Mouse (Mus musculus): ENCODE results near the gene Mocs2.

The Mocs2 gene

DNA sequence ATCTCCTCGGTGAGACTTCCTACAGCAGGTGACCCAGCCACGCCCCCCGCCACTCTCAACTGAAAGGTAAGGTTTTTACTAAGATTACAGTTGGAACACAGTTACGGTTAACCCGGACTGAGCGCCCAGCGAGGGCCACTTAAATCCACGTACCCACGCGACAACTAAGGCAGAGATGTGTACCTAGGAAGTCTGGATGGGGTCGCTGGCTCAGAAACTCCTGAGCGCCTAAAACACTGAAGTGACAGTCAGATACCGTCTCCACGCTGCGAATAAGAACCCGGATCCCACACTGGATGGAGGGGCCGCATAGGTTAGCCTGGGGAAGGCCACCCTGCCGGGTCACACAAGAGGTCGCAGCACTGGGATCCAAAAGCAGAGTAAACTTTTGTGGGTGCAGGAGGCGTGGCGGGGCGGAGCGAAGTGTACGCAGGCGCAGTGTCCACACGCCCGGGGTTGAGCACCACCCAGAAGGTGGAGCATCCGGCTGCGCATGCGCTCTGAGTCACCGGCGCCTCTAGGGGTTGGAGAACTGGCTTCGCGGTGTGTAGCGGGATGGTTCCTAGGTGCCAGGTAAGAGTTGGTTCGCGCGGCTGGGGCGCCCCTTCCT, at the start of gene Mocs2:
Gene Mocs2 (plus strand): TSS at position 486 of the 610 bp plus-strand sequence.
- ChIA-PET POLR2A (no interaction called here), CTCF (no interaction called here)

GRCm38 (mm10) chr13:114791511-114791910, 26.5 kb upstream of the Mocs2 start:
- CTCF ChIA-PET, result interaction anchor here in 2 of 4 experiments (0.6 kb wide), 2 partner anchors 230 to 912 kb away, joined by 3 to 5 read pairs; no protein-coding TSS in a partner anchor

DNA sequence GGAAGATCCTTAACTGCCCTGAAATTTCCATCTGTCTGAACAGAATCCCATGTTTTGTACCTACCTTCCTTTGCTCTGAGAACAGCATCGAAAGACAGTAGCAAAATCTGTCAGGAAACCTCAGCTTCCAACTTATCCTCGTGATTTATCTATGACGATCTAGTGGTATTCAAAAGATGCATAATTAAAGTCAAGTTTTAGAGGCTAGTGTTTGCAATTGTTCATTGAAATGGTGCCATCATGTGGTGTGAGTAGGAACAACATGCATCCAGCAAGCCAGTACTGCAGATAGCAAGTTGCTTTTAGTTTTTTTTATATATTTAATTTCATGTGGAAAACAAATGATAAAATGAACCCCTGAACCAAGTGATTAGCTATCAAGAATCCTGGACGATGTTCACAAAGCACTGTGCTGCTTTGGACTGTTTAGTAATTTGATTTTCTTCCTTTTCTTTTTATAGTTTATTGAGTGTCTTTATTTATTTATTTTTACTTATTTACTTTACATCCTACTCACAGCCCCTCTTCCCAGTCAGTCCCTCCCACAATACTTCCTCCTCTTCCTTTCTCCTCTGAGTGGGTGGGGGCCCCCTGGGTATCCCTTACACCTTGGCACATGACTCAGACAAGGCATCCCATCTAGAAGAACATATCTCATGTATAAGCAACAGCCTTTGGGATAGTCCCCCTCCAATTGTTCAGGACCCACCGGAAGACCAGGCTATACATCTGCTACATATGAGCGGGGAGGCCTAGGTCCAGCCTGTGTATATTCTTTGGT, 24.6 kb upstream of the Mocs2 start:
- ChIA-PET POLR2A (no interaction called here), CTCF (no interaction called here)

More at GRCm38 (mm10) chr13:114791511-114791910, 26.5 kb upstream of the Mocs2 start:
- POLR2A ChIA-PET, result interaction anchor here in 1 of 4 experiments (0.5 kb wide), 1 partner anchor 313 kb away, joined by 3 read pairs; no protein-coding TSS in a partner anchor

GRCm38 (mm10) chr13:114801857-114802256, 16.2 kb upstream of the Mocs2 start:
- ChIA-PET POLR2A (no interaction called here), CTCF (interaction anchor here in 1 of 4 experiments (0.6 kb wide), 1 partner anchor 179 kb away, joined by 3 read pairs; no protein-coding TSS in a partner anchor)

DNA sequence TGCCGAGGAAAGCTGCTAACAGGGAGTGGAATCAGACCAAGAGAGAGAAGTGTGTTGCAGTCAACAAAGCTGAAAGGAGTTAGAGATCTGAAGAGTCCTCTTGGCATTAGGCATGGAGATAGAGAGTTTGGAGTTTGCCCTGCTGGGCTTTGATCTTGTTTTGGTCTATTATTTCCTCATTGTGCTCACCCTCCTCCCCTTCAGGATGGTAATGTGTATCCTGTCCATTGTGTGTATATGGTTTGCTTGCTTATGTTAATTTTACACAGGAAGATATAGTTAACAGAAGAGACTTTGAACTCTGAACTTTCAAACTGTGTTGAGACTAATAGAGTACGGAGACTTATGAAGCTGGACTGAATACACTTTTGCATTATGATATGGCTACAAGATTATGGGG, 15.1 kb upstream of the Mocs2 start:
- CTCF ChIA-PET, result interaction anchor here in 1 of 4 experiments (0.7 kb wide), 1 partner anchor 28 kb away, joined by 3 read pairs; no protein-coding TSS in a partner anchor
- POLR2A ChIA-PET, result interaction anchor here in 1 of 4 experiments (0.6 kb wide), 1 partner anchor 139 kb away, joined by 4 read pairs; no protein-coding TSS in a partner anchor

- POLR2A ChIA-PET, result interaction anchor here in 1 of 4 experiments (0.7 kb wide), 1 partner anchor 146 kb away, joined by 3 read pairs; no protein-coding TSS in a partner anchor
- CTCF ChIA-PET, result no interaction called here
Observed at GRCm38 (mm10) chr13:114809624-114810210, 8.3 kb upstream of the Mocs2 start.

GRCm38 (mm10) chr13:114818513-114818912, 477 bp downstream of the Mocs2 start:
- ChIA-PET POLR2A (no interaction called here), CTCF (no interaction called here)

GRCm38 (mm10) chr13:114822871-114823270, 4.8 kb downstream of the Mocs2 start:
- CTCF ChIA-PET, result no interaction called here

DNA sequence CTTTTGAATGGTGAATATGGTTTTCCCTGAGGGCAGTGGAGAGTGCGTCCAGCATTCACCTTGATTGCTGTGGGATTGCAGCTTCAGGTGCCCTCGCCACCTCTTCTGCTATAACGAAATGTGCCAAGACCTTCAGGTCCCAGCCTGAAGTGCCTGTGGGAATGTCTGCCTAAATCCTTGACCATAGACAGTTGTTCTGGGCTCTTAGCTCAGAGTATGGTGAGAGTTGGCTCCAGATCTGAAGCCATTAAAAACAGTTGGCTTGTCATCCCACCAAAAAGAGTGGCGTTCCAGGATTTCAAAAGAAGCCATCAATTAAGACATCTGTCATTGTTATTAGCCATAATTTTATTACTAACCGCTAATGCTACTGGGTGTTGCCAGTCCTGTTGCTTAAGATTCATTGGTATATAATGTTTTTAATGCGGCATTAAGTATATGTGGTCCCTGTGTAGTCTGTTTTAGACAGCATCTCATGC, 7.4 kb downstream of the Mocs2 start:
- ChIA-PET POLR2A (no interaction called here), CTCF (no interaction called here)

More at GRCm38 (mm10) chr13:114822871-114823270, 4.8 kb downstream of the Mocs2 start:
- POLR2A ChIA-PET, result no interaction called here

DNA sequence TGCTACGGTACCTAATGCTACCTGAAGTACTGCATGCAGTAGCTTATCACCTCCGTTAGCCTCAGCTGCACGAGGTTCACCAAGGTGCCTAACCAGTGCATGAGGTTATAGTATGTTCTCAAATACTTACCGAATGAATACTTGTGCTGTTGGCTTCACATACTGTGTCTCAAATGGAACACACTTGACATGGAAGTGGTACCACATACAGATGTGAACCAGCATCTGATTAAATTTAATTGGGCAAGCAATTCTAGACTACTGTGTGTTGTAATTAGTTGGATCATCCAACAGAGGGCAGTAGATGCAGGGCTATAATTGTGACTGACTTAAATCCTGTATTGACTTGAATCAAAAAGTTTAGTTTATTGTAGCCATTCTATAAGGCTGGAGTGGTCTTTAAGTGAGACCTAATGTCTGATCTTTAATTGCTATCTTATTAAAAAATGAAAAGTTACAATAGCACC, 13.4 kb downstream of the Mocs2 start:
- ChIA-PET POLR2A (no interaction called here), CTCF (interaction anchor here in 2 of 4 experiments (0.5 to 1.2 kb wide), 5 partner anchors 15 to 739 kb away, joined by 3 to 7 read pairs (median 4); no protein-coding TSS in a partner anchor)

- ChIA-PET POLR2A (no interaction called here), CTCF (no interaction called here)
Observed at GRCm38 (mm10) chr13:114832761-114833160, 14.7 kb downstream of the Mocs2 start.

- ChIA-PET CTCF (no interaction called here), POLR2A (no interaction called here)
Observed at GRCm38 (mm10) chr13:114833351-114833750, 15.3 kb downstream of the Mocs2 start.

DNA sequence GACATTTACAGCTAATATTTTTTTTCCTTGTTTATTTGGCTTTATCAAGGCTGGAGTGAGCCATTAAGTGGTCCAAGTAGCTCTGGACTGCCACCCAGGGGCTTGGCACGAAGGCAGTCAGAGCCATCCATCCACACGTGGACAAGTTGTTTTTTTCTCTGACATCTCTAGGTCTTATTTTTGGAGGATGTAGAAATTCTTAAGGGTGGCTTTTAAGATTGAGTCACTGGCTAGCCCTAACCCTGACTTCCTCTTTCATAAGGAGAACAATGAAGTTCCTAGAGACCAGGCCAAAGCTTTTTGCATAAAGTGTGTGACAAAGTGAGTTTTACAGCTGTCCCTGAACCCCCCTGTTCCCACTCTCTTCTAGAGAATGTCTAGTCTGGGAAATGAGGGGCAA, 16.5 kb downstream of the Mocs2 start:
- POLR2A ChIA-PET, result no interaction called here
- CTCF ChIA-PET, result interaction anchor here in 1 of 4 experiments (0.6 kb wide), 1 partner anchor 1063 kb away, joined by 3 read pairs; no protein-coding TSS in a partner anchor

DNA sequence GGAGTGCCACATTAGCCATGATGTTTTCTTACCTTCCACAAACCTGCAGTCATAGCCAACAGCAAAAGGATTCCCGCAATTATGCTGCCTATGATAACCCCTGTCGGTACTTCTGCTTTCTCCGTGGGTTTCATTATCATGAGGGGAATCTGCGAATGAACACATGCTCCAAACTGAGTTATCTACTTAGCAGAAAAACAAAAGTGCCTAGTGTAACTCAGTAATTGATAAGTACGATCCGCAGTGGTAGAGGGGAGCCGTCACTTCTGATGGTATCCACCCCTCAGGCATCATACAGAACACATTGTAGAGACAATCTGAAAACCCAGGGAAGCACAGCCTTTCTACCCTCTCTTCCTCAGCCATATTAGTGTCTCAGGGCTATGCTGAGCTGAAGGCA, 19.0 kb downstream of the Mocs2 start:
- CTCF ChIA-PET, result interaction anchor here in 1 of 4 experiments (0.7 kb wide), 1 partner anchor 14 kb away, joined by 5 read pairs; no protein-coding TSS in a partner anchor
- POLR2A ChIA-PET, result no interaction called here

GRCm38 (mm10) chr13:114838535-114838990, 20.5 kb downstream of the Mocs2 start:
- CTCF ChIA-PET, result no interaction called here
- POLR2A ChIA-PET, result interaction anchor here in 1 of 4 experiments (1.0 kb wide), 1 partner anchor 95 kb away, joined by 3 read pairs; no protein-coding TSS in a partner anchor

DNA sequence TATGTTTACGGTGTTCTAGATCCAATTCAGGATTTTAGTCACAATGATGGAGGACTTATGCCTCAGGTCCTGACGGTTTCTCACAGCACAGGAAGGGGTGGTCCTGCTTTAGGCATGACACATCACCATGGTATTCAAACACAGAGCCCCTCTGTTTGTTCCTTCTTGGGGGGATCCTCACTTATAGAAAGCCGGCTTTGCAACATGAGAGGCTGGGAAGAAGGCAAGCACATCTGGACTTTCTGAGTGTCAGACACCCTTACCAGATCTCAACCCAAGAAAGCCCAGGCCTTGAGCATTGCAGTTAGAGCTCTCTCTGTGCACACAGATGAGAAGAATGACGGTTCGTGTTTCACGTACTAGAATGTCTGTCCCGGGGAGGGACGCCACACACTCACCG, 21.1 kb downstream of the Mocs2 start:
- ChIA-PET CTCF (no interaction called here), POLR2A (interaction anchor here in 1 of 4 experiments (1.0 kb wide), 1 partner anchor 94 kb away, joined by 3 read pairs; no protein-coding TSS in a partner anchor)

DNA sequence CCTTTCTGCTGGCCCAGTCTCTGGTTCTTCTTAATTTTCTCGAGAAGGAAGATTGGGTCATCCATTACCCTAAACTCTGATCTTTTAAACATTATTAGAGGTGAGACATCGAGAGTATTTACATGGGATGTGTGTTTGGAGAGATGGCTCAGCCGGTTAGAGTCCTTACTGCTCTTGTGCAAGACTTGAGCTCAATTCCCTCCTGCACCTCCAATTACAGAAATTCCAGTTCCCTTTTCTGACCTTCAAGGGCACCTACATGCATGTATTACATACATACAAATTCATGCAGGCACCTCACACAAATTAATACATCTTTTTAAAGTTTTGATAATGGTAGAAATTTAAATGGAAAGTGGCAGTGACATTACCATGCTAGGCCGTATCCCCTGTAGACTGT, 22.5 kb downstream of the Mocs2 start:
- CTCF ChIA-PET, result no interaction called here
- POLR2A ChIA-PET, result no interaction called here

GRCm38 (mm10) chr13:114843318-114843717, 25.3 kb downstream of the Mocs2 start:
- ChIA-PET POLR2A (no interaction called here), CTCF (no interaction called here)

GRCm38 (mm10) chr13:114845804-114846203, 27.8 kb downstream of the Mocs2 start:
- POLR2A ChIA-PET, result interaction anchor here in 1 of 4 experiments (0.5 kb wide), 1 partner anchor 649 kb away, joined by 3 read pairs; no protein-coding TSS in a partner anchor
- CTCF ChIA-PET, result no interaction called here
